Mouse (Mus musculus) CH12.LX (cell line): ENCODE results near the gene Trpm3.

ENCODE experiments used
- CTCF ChIP-seq, 2 experiments: IDR thresholded peaks in 1 of 2; conservative IDR thresholded peaks in 1 of 2; 2 replicates each; pipeline ENCODE4 v1.5.1; 2011 to 2012; ENCODE audit warnings: low read depth in 2 of 2, low read length in 2 of 2, improper control_type of control experiment in 1 of 2, inconsistent platforms in 1 of 2, mild to moderate bottlenecking in 1 of 2, moderate library complexity in 1 of 2
- ELF1 ChIP-seq: IDR thresholded peaks from 2 replicates; pipeline ENCODE4 v1.6.1; 2014; ENCODE audit warnings: low read depth, mild to moderate bottlenecking, inconsistent platforms, low read length, improper control_type of control experiment
- NELFE ChIP-seq: IDR thresholded peaks from 2 replicates; pipeline ENCODE4 v1.6.1; 2011; ENCODE audit warnings: low read depth, low read length, improper control_type of control experiment
- RAD21 ChIP-seq: IDR thresholded peaks from 2 replicates; pipeline ENCODE4 v1.6.1; 2011; ENCODE audit warnings: low read depth, mild to moderate bottlenecking, low read length, improper control_type of control experiment, moderate library complexity
- TBP ChIP-seq: conservative IDR thresholded peaks from 2 replicates; pipeline ENCODE4 v1.6.1; 2011; ENCODE audit warnings: low read depth, low read length, improper control_type of control experiment
- ZC3H11A ChIP-seq: IDR thresholded peaks from 2 replicates; pipeline ENCODE4 v1.6.1; 2012; ENCODE audit warnings: low read depth, mild to moderate bottlenecking, inconsistent platforms, low read length, improper control_type of control experiment
- ZKSCAN1 ChIP-seq: IDR thresholded peaks from 2 replicates; pipeline ENCODE4 v1.6.1; 2012; ENCODE audit warnings: low read depth, inconsistent platforms, low read length, improper control_type of control experiment, borderline replicate concordance

- TF ChIP-seq ELF1 (no peak), CTCF (conservative IDR thresholded peaks at IDR 0.05 in 1 of 2, IDR thresholded peaks at IDR 0.05 in 1 of 2; ENCODE audit: low read depth in 2 of 2, low read length in 2 of 2) (no peak), NELFE (no peak), TBP (no peak), RAD21 (no peak), ZKSCAN1 (no peak), ZC3H11A (no peak)
Observed at GRCm38 (mm10) chr19:22695423-22695822, 556.6 kb downstream of the Trpm3 start.
